Mouse (Mus musculus): ENCODE data around the gene Myt1l. TPM values are rescaled to one million over a fixed set of nuclear protein-coding genes. Genes with fewer than 3 reads are reported as not detected.

The Myt1l gene
- polyA plus RNA-seq, 1 experiment from 2014 or later, result 12.1 TPM

DNA sequence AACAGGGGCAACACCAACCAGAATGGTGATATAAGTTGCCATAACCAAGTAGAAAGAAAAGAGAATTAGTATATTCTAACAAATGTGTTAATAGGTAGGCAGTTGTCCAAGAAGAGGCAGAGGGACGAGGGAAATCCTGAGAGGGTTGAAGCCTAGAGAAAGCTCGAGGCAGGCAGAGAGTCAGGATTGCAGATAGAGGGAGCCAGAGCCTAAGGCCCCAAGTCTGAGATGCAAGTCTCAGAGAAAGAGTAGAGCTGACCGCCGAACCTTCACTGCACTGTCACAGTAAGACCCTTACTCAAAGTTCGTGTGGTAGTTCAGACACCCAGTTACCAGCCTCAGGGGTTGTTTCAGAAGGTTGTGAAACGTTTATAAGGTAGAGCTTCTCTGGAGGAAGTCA is 71.7 kb downstream of the Myt1l start:
- no peak overlapping the region for H3K4me3 ChIP-seq
- no peaks in the 10 kb centered on the region for H3K36me3 ChIP-seq
- DNase-seq (ENCODE audit: low spot score), result no peak
- no peaks in the 10 kb centered on the region for H3K27me3 ChIP-seq (ENCODE audit: insufficient read depth, poor library complexity, severe bottlenecking)
- H3K4me1 ChIP-seq (replicated peaks), result no peaks in the 10 kb centered on the region
- H3K27ac ChIP-seq, result no peak overlapping the region
- no peaks in the 10 kb centered on the region for H3K9me3 ChIP-seq
- 61% methylated on average over 6 of the region's 6 CpGs for WGBS

DNA sequence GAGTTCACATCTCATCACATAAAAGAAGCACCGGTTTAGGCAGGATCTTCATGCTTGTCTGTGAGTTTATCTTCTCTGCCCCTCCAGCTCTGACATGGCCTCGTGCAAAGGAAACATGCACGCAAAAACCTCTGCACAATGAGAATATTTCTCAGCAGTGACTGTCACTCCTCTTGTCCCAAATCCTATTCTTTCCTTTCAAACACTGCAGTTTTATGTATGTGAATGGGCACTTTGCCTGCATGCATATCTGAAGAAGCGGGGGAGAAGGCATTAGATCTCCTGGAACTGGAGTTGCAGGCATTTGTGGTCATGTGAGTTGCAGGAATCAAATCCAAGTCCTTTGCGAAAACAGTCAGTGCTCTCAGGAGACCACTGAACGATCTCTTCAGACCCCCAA is 73.0 kb downstream of the Myt1l start:
- H3K27ac ChIP-seq, result no peak overlapping the region
- no peak overlapping the region for H3K4me3 ChIP-seq
- no peaks in the 10 kb centered on the region for H3K4me1 ChIP-seq (replicated peaks)
- no peaks in the 10 kb centered on the region for H3K9me3 ChIP-seq
- H3K36me3 ChIP-seq, result no peaks in the 10 kb centered on the region
- WGBS, result 89% methylated on average over 6 of the region's 6 CpGs
- no peak for DNase-seq (ENCODE audit: low spot score)
- no peaks in the 10 kb centered on the region for H3K27me3 ChIP-seq (ENCODE audit: insufficient read depth, poor library complexity, severe bottlenecking)

- Histone ChIP-seq H3K36me3 (no peaks in the 10 kb centered on the region), H3K9me3 (no peaks in the 10 kb centered on the region), H3K4me1 (replicated peaks) (no peaks in the 10 kb centered on the region), H3K4me3 (no peak overlapping the region), H3K27me3 (ENCODE audit: insufficient read depth, poor library complexity, severe bottlenecking) (no peaks in the 10 kb centered on the region), H3K27ac (no peak overlapping the region)
- WGBS, result 91% methylated on average over 7 of the region's 7 CpGs
- no peak for DNase-seq (ENCODE audit: low spot score)
Measured at GRCm38 (mm10) chr12:29604659-29605058, 76.5 kb downstream of the Myt1l start.

DNA sequence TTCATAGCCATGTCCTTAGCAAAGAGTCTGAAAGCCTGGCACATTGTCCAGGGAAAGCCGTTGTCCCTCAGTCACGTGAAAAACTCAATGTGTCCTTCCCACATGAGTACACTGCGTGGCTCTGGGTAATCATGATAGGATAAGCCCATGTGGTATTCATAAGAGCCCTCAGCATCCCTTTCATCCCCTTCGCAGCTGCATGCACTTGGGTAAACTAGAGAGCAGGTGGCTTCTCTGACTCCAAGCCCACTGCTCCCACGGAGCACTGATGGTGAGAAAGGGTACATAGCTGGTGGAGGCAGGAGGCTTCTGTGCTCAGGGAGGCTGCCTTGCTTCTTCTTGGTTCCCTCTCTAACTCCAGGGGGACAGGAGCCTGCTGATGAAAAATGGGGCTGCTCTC is 76.9 kb downstream of the Myt1l start:
- H3K4me3 ChIP-seq, result no peak overlapping the region
- DNase-seq (ENCODE audit: low spot score), result no peak
- H3K27ac ChIP-seq, result no peak overlapping the region
- no peaks in the 10 kb centered on the region for H3K36me3 ChIP-seq
- H3K27me3 ChIP-seq (ENCODE audit: insufficient read depth, poor library complexity, severe bottlenecking), result no peaks in the 10 kb centered on the region
- no peaks in the 10 kb centered on the region for H3K9me3 ChIP-seq
- H3K4me1 ChIP-seq (replicated peaks), result no peaks in the 10 kb centered on the region
- 88% methylated on average over 5 of the region's 5 CpGs for WGBS

- H3K9me3 ChIP-seq, result no peaks in the 10 kb centered on the region
- H3K4me3 ChIP-seq, result no peak overlapping the region
- DNase-seq (ENCODE audit: low spot score), result no peak
- H3K36me3 ChIP-seq, result no peaks in the 10 kb centered on the region
- no peaks in the 10 kb centered on the region for H3K4me1 ChIP-seq (replicated peaks)
- no peaks in the 10 kb centered on the region for H3K27me3 ChIP-seq (ENCODE audit: insufficient read depth, poor library complexity, severe bottlenecking)
- no peak overlapping the region for H3K27ac ChIP-seq
- 84% methylated on average over 6 of the region's 6 CpGs for WGBS
Measured at GRCm38 (mm10) chr12:29606221-29606620, 78.0 kb downstream of the Myt1l start.

DNA sequence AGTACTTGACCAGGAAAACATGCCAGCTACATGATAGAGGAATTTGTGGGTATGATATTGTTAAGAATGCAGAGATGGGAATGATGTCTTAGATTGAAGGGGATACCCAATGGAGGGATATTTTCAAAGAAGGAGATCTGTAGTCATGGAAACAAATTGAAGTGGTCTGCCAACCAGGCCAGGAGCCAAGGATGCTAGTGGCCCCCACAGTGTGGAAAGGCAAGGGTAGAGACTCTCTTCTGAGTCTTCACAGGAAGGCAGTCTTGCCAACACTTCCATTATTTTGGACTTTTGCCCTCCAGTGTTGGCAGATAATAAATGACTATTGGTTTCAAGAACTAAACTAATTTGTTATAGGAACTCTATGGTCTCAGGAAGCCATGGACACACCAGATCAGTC is 89.6 kb downstream of the Myt1l start:
- Histone ChIP-seq H3K4me1 (replicated peaks) (no peaks in the 10 kb centered on the region), H3K36me3 (no peaks in the 10 kb centered on the region)
- no peak for DNase-seq (ENCODE audit: low spot score)

GRCm38 (mm10) chr12:29621530-29621929 is 93.3 kb downstream of the Myt1l start:
- Histone ChIP-seq H3K36me3 (no peaks in the 10 kb centered on the region), H3K4me3 (no peak overlapping the region), H3K27ac (no peak overlapping the region), H3K27me3 (ENCODE audit: insufficient read depth, poor library complexity, severe bottlenecking) (no peaks in the 10 kb centered on the region), H3K9me3 (no peaks in the 10 kb centered on the region), H3K4me1 (replicated peaks) (peaks cover 9% of the 10 kb centered on the region)
- 74% methylated on average over 5 of the region's 5 CpGs for WGBS
- no peak for DNase-seq (ENCODE audit: low spot score)

More for the DNA sequence above, 89.6 kb downstream of the Myt1l start:
- Histone ChIP-seq H3K4me3 (no peak overlapping the region), H3K27ac (no peak overlapping the region), H3K9me3 (no peaks in the 10 kb centered on the region), H3K27me3 (ENCODE audit: insufficient read depth, poor library complexity, severe bottlenecking) (no peaks in the 10 kb centered on the region)

DNA sequence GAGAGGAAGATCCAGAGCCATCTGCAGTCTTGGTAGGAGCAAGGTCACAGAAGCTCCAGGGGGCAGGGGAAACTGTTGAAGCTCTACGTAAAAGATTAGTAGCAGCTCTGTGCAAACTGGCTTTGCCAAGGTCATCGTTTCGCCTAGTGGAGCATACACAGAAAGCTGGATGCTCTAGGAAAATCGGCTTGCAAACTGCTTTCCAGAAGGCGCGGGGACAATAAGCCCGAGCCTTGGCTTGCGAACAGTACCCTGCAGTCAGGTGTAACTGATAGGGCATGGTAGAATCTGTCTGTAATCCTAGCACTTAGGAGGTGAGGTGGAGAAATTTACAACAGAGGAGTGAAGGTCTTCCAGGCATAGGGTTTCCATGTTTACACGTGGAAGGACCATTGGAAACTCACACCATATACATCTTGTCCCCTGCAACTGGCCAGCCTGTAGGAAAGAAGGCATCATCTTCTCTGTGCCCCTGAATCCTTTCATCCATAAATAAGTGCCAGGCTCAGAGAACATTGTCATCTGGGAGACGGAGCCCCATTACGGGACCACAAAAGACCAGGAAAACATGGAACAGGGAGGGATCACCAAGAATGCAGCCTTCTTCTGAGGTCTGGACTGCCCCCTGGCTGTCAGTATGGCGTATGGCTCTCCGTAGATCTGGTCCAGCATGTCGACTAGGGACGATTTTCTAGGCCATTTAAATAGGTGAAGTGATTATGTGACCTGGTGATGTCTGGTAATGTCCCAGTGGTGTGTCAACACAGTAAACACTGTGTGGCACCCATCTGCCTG is 100.0 kb downstream of the Myt1l start:
- H3K4me1 ChIP-seq (replicated peaks), result peaks cover 20% of the 10 kb centered on the region
- peak; percentile 35 for DNase-seq (ENCODE audit: low spot score)
- H3K27me3 ChIP-seq (ENCODE audit: insufficient read depth, poor library complexity, severe bottlenecking), result no peaks in the 10 kb centered on the region
- H3K9me3 ChIP-seq, result no peaks in the 10 kb centered on the region
- no peaks in the 10 kb centered on the region for H3K36me3 ChIP-seq
- 68% methylated on average over 15 of the region's 15 CpGs for WGBS
- H3K4me3 ChIP-seq, result no peak overlapping the region
- H3K27ac ChIP-seq, result 0 out of 2 replicates have a peak overlapping the region, but pooled peaks have one; percentile 12

DNA sequence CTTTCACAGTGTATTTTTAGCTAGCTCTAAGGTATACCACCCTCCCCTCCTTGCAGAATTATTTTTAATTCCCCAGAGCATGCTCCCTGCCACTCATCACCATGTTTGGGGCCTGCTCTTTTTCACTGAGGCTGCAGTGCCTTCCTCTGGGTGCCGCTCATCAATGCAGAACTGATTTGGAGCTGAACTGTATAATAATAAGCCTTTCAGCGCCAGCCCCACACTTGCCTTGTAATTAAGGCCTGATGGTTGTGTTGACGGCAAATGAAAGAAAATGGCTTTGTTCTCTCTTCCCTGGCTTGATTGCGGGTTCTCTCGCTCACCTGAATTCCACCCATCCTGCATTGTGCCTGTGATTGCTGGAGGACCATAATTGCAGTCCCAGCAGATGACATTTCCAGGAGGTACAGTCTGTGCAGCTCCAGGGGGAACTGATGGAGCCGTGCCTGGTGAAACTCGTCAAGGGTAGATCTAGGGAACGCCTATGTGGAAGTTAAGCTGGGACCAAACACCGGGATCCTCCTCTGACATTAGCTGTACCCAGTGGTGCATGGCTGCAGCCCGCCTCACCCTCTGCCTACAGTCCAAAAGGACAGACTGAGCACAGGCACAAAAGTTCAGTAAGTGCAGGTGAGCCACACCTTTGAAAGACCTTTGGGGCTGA is 101.8 kb downstream of the Myt1l start:
- peaks cover 20% of the 10 kb centered on the region for H3K4me1 ChIP-seq (replicated peaks)
- DNase-seq (ENCODE audit: low spot score), result no peak
- H3K27me3 ChIP-seq (ENCODE audit: insufficient read depth, poor library complexity, severe bottlenecking), result no peaks in the 10 kb centered on the region
- H3K36me3 ChIP-seq, result no peaks in the 10 kb centered on the region
- no peak overlapping the region for H3K4me3 ChIP-seq
- no peaks in the 10 kb centered on the region for H3K9me3 ChIP-seq
- 75% methylated on average over 10 of the region's 10 CpGs for WGBS
- H3K27ac ChIP-seq, result 0 out of 2 replicates have a peak overlapping the region, but pooled peaks have one; percentile 6

- 86% methylated on average over 2 of the region's 2 CpGs for WGBS
- H3K4me3 ChIP-seq, result no peak overlapping the region
- H3K4me1 ChIP-seq (replicated peaks), result peaks cover 7% of the 10 kb centered on the region; the same call in 1 of the 2 replicates
- no peak for DNase-seq (ENCODE audit: low spot score)
- no peaks in the 10 kb centered on the region for H3K36me3 ChIP-seq
- H3K9me3 ChIP-seq, result no peaks in the 10 kb centered on the region
- no peak overlapping the region for H3K27ac ChIP-seq
- no peaks in the 10 kb centered on the region for H3K27me3 ChIP-seq (ENCODE audit: insufficient read depth, poor library complexity, severe bottlenecking)
Measured at GRCm38 (mm10) chr12:29634509-29634908, 106.3 kb downstream of the Myt1l start.

GRCm38 (mm10) chr12:29639543-29640196 is 111.5 kb downstream of the Myt1l start:
- WGBS, result 69% methylated on average over 11 of the region's 11 CpGs
- peaks cover 7% of the 10 kb centered on the region for H3K4me1 ChIP-seq (replicated peaks)
- H3K27me3 ChIP-seq (ENCODE audit: insufficient read depth, poor library complexity, severe bottlenecking), result no peaks in the 10 kb centered on the region
- H3K27ac ChIP-seq, result no peak overlapping the region
- H3K4me3 ChIP-seq, result no peak overlapping the region
- peak; percentile 47 for DNase-seq (ENCODE audit: low spot score)
- no peaks in the 10 kb centered on the region for H3K36me3 ChIP-seq
- no peaks in the 10 kb centered on the region for H3K9me3 ChIP-seq

GRCm38 (mm10) chr12:29640201-29640600 is 112.0 kb downstream of the Myt1l start:
- DNase-seq (ENCODE audit: low spot score), result no peak
- 38% methylated on average over 1 of the region's 1 CpGs for WGBS
- H3K4me3 ChIP-seq, result no peak overlapping the region
- H3K9me3 ChIP-seq, result no peaks in the 10 kb centered on the region
- no peak overlapping the region for H3K27ac ChIP-seq
- no peaks in the 10 kb centered on the region for H3K36me3 ChIP-seq
- peaks cover 7% of the 10 kb centered on the region for H3K4me1 ChIP-seq (replicated peaks)
- no peaks in the 10 kb centered on the region for H3K27me3 ChIP-seq (ENCODE audit: insufficient read depth, poor library complexity, severe bottlenecking)

DNA sequence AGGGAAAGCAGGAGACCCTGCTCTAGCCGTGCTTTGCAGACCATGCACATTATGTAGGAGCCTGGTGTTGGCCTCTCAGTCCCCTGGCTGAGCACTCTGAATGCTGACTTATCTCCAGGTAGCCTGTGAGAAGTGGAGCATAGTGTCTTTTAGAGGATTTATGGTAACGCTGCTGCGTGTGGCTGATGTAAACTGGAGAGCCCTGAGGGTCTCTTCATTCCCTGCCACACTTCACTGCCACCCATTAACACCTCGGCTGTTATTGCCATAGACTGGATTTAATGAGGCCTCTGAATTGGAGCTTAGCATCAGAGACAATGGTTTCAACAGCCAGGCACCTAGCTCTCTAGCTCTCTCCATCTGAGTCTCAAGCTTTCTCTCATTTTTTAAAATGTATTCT is 114.7 kb downstream of the Myt1l start:
- Histone ChIP-seq H3K4me3 (no peak overlapping the region), H3K9me3 (no peaks in the 10 kb centered on the region), H3K27ac (no peak overlapping the region), H3K36me3 (no peaks in the 10 kb centered on the region), H3K4me1 (replicated peaks) (peaks cover 7% of the 10 kb centered on the region), H3K27me3 (ENCODE audit: insufficient read depth, poor library complexity, severe bottlenecking) (no peaks in the 10 kb centered on the region)
- 28% methylated on average over 4 of the region's 4 CpGs for WGBS
- DNase-seq (ENCODE audit: low spot score), result no peak
